Mouse (Mus musculus) forebrain, embryonic 16.5 days (tissue): ENCODE measurements at regions not wholly inside any gene's neighbourhood (a gene's known extent, or its start where the extent isn't known, plus 50 kb on each side); places are given as distances from the start of the nearest gene placed in this dataset.

ENCODE experiments used
- ATAC-seq: fragments of 200-750 bp; cut with Nextera tagmentation; 2 replicates; pipeline ENCODE4 v1.8.0; 2017; ENCODE audit warnings: mild to moderate bottlenecking, moderate library complexity
- H3K27ac ChIP-seq: fragments of 300-500 bp; sonication (generic); 2 replicates; pipeline ENCODE4 v1.5.1; 2014; ENCODE audit warnings: low read length, control low read depth
- H3K27me3 ChIP-seq: fragments of 300-500 bp; sonication (generic); replicated peaks from 2 replicates; pipeline ENCODE4 v1.6.1; 2014; ENCODE audit warnings: low read length; ENCODE audit not compliant: control insufficient read depth, insufficient read depth
- H3K36me3 ChIP-seq: fragments of 300-500 bp; sonication (generic); 2 replicates; pipeline ENCODE4 v1.6.1; 2014; ENCODE audit not compliant: control insufficient read depth, insufficient read depth
- H3K4me1 ChIP-seq: fragments of 300-500 bp; sonication (generic); replicated peaks from 2 replicates; pipeline ENCODE4 v1.6.1; 2014; ENCODE audit warnings: low read length; ENCODE audit not compliant: control insufficient read depth, insufficient read depth
- H3K4me2 ChIP-seq: fragments of 300-500 bp; sonication (generic); 2 replicates; pipeline ENCODE4 v1.6.1; 2014; ENCODE audit warnings: mild to moderate bottlenecking, low read length, control low read depth
- H3K4me3 ChIP-seq: fragments of 300-500 bp; sonication (generic); replicated peaks from 2 replicates; pipeline ENCODE4 v1.5.1; 2014; ENCODE audit warnings: mild to moderate bottlenecking, low read length, control low read depth
- H3K9ac ChIP-seq: fragments of 300-500 bp; sonication (generic); replicated peaks from 2 replicates; pipeline ENCODE4 v1.6.1; 2014; ENCODE audit warnings: low read depth, low read length, control low read depth
- H3K9me3 ChIP-seq: fragments of 300-500 bp; sonication (generic); 2 replicates; pipeline ENCODE4 v1.6.1; 2016; ENCODE audit warnings: low read length; ENCODE audit not compliant: control insufficient read depth
- WGBS: fragments of 180-500 bp; shearing (Covaris S2); extraction: QIAGEN DNeasy Blood & Tissue Kit; methylation state at CpG from one replicate; pipeline ENCODE4 v1.1.7; 2014; 5-methylcytosine and 5-hydroxymethylcytosine counted together

GRCm38 (mm10) chr19:14676929-14677328 lies 79.1 kb upstream of the Tle4 start:
- no peak for ATAC-seq
- H3K4me1 ChIP-seq = peaks cover 3% of the 10 kb centered on the region; the same call in 1 of the 2 replicates
- no peak overlapping the region for H3K27ac ChIP-seq
- H3K4me3 ChIP-seq = no peak overlapping the region
- H3K27me3 ChIP-seq = no peaks in the 10 kb centered on the region
- H3K9me3 ChIP-seq = no peaks in the 10 kb centered on the region
- WGBS = 10% methylated on average over 2 of the region's 2 CpGs
- no peak overlapping the region for H3K4me2 ChIP-seq
- H3K9ac ChIP-seq = no peak overlapping the region
- no peaks in the 10 kb centered on the region for H3K36me3 ChIP-seq

GRCm38 (mm10) chr19:14670821-14671104 lies 72.9 kb upstream of the Tle4 start:
- no peaks in the 10 kb centered on the region for H3K27me3 ChIP-seq
- H3K9me3 ChIP-seq = no peaks in the 10 kb centered on the region
- H3K27ac ChIP-seq = no peak overlapping the region
- H3K4me3 ChIP-seq = no peak overlapping the region
- H3K4me1 ChIP-seq = peaks cover 10% of the 10 kb centered on the region
- H3K9ac ChIP-seq = no peak overlapping the region
- no peak overlapping the region for H3K4me2 ChIP-seq
- H3K36me3 ChIP-seq = no peaks in the 10 kb centered on the region
- ATAC-seq = peak; percentile 86

- Histone ChIP-seq H3K36me3 (no peaks in the 10 kb centered on the region), H3K4me2 (peak overlapping the region; percentile 36), H3K27me3 (no peaks in the 10 kb centered on the region), H3K9me3 (no peaks in the 10 kb centered on the region), H3K4me1 (peaks cover 10% of the 10 kb centered on the region), H3K9ac (no peak overlapping the region), H3K27ac (no peak overlapping the region), H3K4me3 (no peak overlapping the region)
- WGBS = 9% methylated on average over 11 of the region's 13 CpGs
- ATAC-seq = no peak; the same call in none of the 2 replicates
Measured at GRCm38 (mm10) chr19:14670078-14670820, 72.4 kb upstream of the Tle4 start.

- Histone ChIP-seq H3K4me3 (no peak overlapping the region), H3K9me3 (no peaks in the 10 kb centered on the region), H3K36me3 (no peaks in the 10 kb centered on the region), H3K27me3 (no peaks in the 10 kb centered on the region), H3K9ac (no peak overlapping the region), H3K27ac (no peak overlapping the region), H3K4me2 (no peak overlapping the region), H3K4me1 (peaks cover 10% of the 10 kb centered on the region)
- WGBS = 96% methylated on average over 3 of the region's 4 CpGs
- no peak for ATAC-seq
Measured at GRCm38 (mm10) chr19:14668512-14669181, 70.8 kb upstream of the Tle4 start.

GRCm38 (mm10) chr19:14664682-14665417 lies 67.0 kb upstream of the Tle4 start:
- Histone ChIP-seq H3K4me3 (no peak overlapping the region), H3K27ac (no peak overlapping the region), H3K36me3 (no peaks in the 10 kb centered on the region), H3K27me3 (no peaks in the 10 kb centered on the region; the same call in 1 of the 2 replicates), H3K9ac (no peak overlapping the region), H3K4me2 (no peak overlapping the region), H3K9me3 (no peaks in the 10 kb centered on the region), H3K4me1 (no peaks in the 10 kb centered on the region)
- 93% methylated on average over 3 of the region's 3 CpGs for WGBS
- ATAC-seq = no peak

- Histone ChIP-seq H3K9ac (no peak overlapping the region), H3K4me1 (no peaks in the 10 kb centered on the region), H3K9me3 (no peaks in the 10 kb centered on the region), H3K4me3 (no peak overlapping the region), H3K27me3 (no peaks in the 10 kb centered on the region; the same call in 1 of the 2 replicates), H3K4me2 (no peak overlapping the region), H3K27ac (no peak overlapping the region), H3K36me3 (no peaks in the 10 kb centered on the region)
- ATAC-seq = no peak
- 42% methylated on average over 2 of the region's 2 CpGs for WGBS
Measured at GRCm38 (mm10) chr19:14664096-14664586, 66.3 kb upstream of the Tle4 start.

- H3K9me3 ChIP-seq = no peaks in the 10 kb centered on the region
- H3K27ac ChIP-seq = no peak overlapping the region
- no peaks in the 10 kb centered on the region; the same call in 1 of the 2 replicates for H3K27me3 ChIP-seq
- ATAC-seq = no peak
- no peak overlapping the region for H3K9ac ChIP-seq
- no peaks in the 10 kb centered on the region for H3K4me1 ChIP-seq
- 56% methylated on average over 4 of the region's 4 CpGs for WGBS
- no peaks in the 10 kb centered on the region for H3K36me3 ChIP-seq
- H3K4me2 ChIP-seq = no peak overlapping the region
- no peak overlapping the region for H3K4me3 ChIP-seq
Measured at GRCm38 (mm10) chr19:14663350-14663749, 65.5 kb upstream of the Tle4 start.

GRCm38 (mm10) chr19:14659725-14660124 lies 61.9 kb upstream of the Tle4 start:
- 38% methylated on average over 4 of the region's 4 CpGs for WGBS

GRCm38 (mm10) chr19:14658479-14658878 lies 60.6 kb upstream of the Tle4 start:
- Histone ChIP-seq H3K36me3 (no peaks in the 10 kb centered on the region), H3K4me3 (no peak overlapping the region), H3K9ac (no peak overlapping the region), H3K9me3 (no peaks in the 10 kb centered on the region), H3K27me3 (no peaks in the 10 kb centered on the region; the same call in 1 of the 2 replicates), H3K27ac (no peak overlapping the region), H3K4me1 (no peaks in the 10 kb centered on the region), H3K4me2 (no peak overlapping the region)
- 98% methylated on average over 2 of the region's 2 CpGs for WGBS
- no peak for ATAC-seq

More at GRCm38 (mm10) chr19:14659725-14660124, 61.9 kb upstream of the Tle4 start:
- H3K4me3 ChIP-seq = no peak overlapping the region
- no peaks in the 10 kb centered on the region for H3K36me3 ChIP-seq
- no peaks in the 10 kb centered on the region for H3K9me3 ChIP-seq
- H3K4me1 ChIP-seq = no peaks in the 10 kb centered on the region
- H3K27me3 ChIP-seq = no peaks in the 10 kb centered on the region; the same call in 1 of the 2 replicates
- no peak overlapping the region for H3K9ac ChIP-seq
- no peak for ATAC-seq
- H3K27ac ChIP-seq = no peak overlapping the region
- H3K4me2 ChIP-seq = no peak overlapping the region
